Mouse (Mus musculus) kidney, postnatal 25 days (tissue): ENCODE data around the gene Vrtn.
A peak's percentile ranks its signal among the peaks of the same experiment; 100 is the strongest.

Experiments used
- DNase-seq, 2 experiments: peaks; one replicate each; pipeline ENCODE4 v3.0.0; 2021; ENCODE audit warnings: mixed read lengths in 2 of 2

Gene Vrtn

GRCm38 (mm10) chr12:84640654-84641053 is at the start of gene Vrtn:
Vrtn (plus strand) TSS chr12:84641019.
- no peak for DNase-seq

GRCm38 (mm10) chr12:84598324-84598723 is 42.5 kb upstream of the Vrtn start:
- no peak for DNase-seq

- no peak for DNase-seq
These were observed 36.8 kb upstream of the Vrtn start for GRCm38 (mm10) chr12:84604001-84604400.

- peak in 1 of 2 experiments; percentile 47 for DNase-seq
These were observed 35.0 kb upstream of the Vrtn start for GRCm38 (mm10) chr12:84605860-84606259.

GRCm38 (mm10) chr12:84611718-84612117 is 29.1 kb upstream of the Vrtn start:
- DNase-seq: no peak

- DNase-seq: peak; percentile 71 to 90
These were observed 28.3 kb upstream of the Vrtn start for GRCm38 (mm10) chr12:84612518-84612917.

GRCm38 (mm10) chr12:84614001-84614400 is 26.8 kb upstream of the Vrtn start:
- DNase-seq: peak in 1 of 2 experiments; percentile 46

GRCm38 (mm10) chr12:84614524-84614923 is 26.3 kb upstream of the Vrtn start:
- DNase-seq: no peak

GRCm38 (mm10) chr12:84616977-84617630 is 23.7 kb upstream of the Vrtn start, which contains the start of gene Abcd4:
Abcd4 (minus strand) TSS chr12:84617413.
- peak; percentile 96 to 98 for DNase-seq

- peak in 1 of 2 experiments; percentile 18 for DNase-seq
These were observed 23.2 kb upstream of the Vrtn start for GRCm38 (mm10) chr12:84617663-84618062.

- DNase-seq: no peak
These were observed 19.8 kb upstream of the Vrtn start for GRCm38 (mm10) chr12:84620975-84621374.

- peak in 1 of 2 experiments; percentile 21 for DNase-seq
These were observed 16.2 kb upstream of the Vrtn start for GRCm38 (mm10) chr12:84624601-84625000.

GRCm38 (mm10) chr12:84625116-84625515 is 15.7 kb upstream of the Vrtn start:
- no peak for DNase-seq

GRCm38 (mm10) chr12:84631867-84632266 is 9.0 kb upstream of the Vrtn start:
- DNase-seq: no peak

- DNase-seq: no peak
These were observed 566 bp upstream of the Vrtn start for GRCm38 (mm10) chr12:84640253-84640652.

- no peak for DNase-seq
These were observed 9.4 kb downstream of the Vrtn start for GRCm38 (mm10) chr12:84650234-84650633.

GRCm38 (mm10) chr12:84653912-84654311 is 13.1 kb downstream of the Vrtn start:
- peak in 1 of 2 experiments; percentile 63 for DNase-seq

GRCm38 (mm10) chr12:84670555-84670954 is 29.7 kb downstream of the Vrtn start:
- DNase-seq: no peak

- DNase-seq: no peak
These were observed 30.8 kb downstream of the Vrtn start for GRCm38 (mm10) chr12:84671646-84672045.

GRCm38 (mm10) chr12:84674666-84675526 is 34.1 kb downstream of the Vrtn start:
- no peak for DNase-seq

GRCm38 (mm10) chr12:84676011-84676410 is 35.2 kb downstream of the Vrtn start:
- no peak for DNase-seq

GRCm38 (mm10) chr12:84684569-84684968 is 43.8 kb downstream of the Vrtn start:
- no peak for DNase-seq

GRCm38 (mm10) chr12:84686176-84686575 is 45.4 kb downstream of the Vrtn start:
- DNase-seq: no peak

- no peak for DNase-seq
These were observed 46.7 kb downstream of the Vrtn start for GRCm38 (mm10) chr12:84687531-84687930.
